Mouse (Mus musculus) gastrocnemius, adult 18-20 months (tissue): ENCODE results near the gene Xrcc3. TPM values are rescaled to one million over a fixed set of nuclear protein-coding genes. Genes with fewer than 3 reads are reported as not detected.

Source experiments
- DNase-seq: peaks from one replicate; pipeline ENCODE4 v3.0.0; 2021; ENCODE audit warnings: low spot score
- total RNA-seq, 2 experiments: library from RNA; stranded (reverse); gene quantifications; 2 replicates each; pipeline ENCODE4 v1.2.3; 2021

Gene Xrcc3
- total RNA-seq, 2 experiments from 2014 or later: 0.31 to 0.32 TPM

DNA sequence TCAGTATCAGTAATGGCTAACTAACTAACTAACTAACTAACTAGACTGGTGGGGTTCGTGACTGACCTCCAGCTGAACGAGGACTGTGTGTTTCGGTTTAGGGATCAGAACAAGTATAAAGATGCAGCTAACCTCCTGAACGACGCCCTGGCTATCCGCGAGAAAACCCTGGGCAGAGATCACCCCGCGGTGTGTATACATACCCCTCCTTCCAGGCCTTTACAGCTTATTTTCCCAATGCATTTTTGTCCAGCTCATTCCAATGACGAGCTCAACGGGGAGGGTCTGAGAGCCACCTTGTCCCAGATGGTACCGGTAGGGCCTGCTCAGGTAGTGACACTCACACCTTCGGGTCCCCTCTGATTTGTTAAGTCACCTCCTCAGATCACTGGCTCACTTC, 35.8 kb downstream of the Xrcc3 start:
- DNase-seq: no peak

DNA sequence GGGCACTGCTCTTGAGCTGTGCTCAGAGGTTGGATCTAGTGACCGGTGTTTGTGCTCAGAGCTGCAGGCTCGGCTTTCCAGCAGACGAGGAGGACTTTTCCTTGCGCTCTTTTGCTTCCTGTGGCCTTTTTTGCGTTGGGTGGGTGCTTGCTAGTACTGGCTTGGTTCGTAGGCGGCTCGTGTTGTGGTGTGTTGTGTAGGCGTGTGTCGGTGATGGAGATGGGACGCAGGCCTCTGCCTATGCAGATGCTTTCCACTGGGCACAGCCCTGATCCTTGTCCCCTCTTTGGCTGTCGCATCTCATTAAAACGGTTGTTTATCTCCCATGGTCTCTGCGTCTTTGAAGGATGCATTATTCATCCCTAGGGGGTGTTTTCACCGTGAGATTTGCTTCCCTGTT, 38.8 kb downstream of the Xrcc3 start:
- no peak for DNase-seq

- no peak for DNase-seq
Measured at GRCm38 (mm10) chr12:111774156-111774555, 39.5 kb downstream of the Xrcc3 start.

- DNase-seq: no peak
Measured at GRCm38 (mm10) chr12:111770651-111771050, 43.0 kb downstream of the Xrcc3 start.

DNA sequence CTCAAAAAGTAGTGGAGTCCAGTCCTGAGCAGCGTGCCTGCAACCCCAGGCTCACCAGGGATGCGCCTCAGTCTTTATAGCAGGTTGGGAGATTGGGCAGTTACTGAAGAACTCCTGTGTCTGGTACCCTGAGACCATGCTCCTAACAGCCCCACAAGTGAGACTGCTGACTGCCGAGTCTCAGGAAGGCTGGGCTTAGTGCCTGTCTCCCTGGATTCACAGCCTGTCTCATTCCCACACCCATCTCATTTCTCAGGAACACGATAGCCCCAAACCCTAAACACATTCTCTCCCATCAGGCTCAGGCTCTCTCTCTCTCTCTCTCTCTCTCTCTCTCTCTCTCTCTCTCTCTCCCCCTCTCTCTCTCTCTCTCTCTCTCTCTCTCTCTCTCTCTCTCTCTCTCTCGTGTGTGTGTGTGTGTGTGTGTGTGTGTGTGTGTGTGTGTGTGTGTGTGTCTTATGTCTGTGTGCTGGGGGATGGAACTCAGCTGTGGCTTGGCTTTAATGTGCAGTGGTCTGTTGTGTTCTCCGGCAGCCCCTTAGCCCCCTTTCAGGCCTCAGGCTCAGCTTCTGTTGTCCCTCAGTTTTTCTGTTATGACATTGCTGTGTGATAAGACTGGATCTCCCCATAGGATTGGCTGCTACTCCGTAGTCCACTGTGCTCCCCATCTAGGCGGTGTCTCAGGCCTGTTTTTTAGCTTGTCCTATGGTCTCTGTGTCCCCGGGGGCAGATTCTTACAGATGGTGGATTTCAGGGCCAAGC, 43.7 kb downstream of the Xrcc3 start:
- no peak for DNase-seq

DNA sequence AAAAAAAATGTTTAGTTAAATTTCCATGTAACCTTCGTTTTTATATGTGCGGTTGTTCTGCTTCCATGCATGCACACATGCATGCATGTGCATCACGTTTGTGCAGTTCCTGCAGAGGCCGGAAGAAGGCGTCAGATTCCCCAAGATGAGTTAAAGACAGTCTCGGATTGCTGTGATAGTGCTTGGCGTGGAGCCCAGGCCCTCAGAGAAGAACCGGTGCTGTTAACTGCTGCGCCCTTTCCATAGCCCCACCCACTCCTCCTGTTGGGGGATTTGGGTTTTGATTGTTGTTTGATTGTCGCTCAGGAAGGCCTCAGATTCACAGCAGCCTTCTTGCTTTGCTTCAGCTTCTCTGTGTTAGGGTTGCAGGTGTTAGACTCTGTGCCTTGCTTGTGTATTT, 44.4 kb downstream of the Xrcc3 start:
- peak; percentile 33 for DNase-seq

DNA sequence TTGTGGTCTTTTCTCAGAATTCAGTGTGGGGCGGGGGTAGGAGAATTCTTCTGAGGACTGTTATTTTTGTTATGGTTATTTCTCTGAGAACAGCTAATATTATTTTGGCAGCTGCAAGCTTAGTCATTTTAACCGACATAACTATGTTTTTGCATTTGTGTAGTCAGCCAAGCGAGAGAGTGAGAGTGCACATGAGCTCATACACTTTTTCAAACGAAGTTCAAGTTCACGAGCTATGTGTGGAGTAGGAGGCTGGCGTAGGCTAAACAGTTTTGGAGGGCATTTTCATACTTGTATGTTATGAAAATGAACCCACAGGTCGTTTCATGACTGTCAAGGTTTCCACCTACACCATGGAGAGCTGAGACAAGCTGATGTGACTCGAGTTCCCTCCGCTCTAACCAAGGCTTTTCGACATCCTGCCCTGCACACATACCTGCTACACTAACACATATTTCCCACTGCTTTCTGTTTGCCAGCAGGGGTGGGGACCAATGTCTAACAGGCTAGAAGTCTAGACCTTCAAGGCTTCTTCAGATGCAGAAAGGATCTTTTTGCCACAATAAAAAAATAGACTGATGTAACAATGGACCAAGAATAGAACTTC, 45.2 kb downstream of the Xrcc3 start:
- no peak for DNase-seq

- no peak for DNase-seq
Measured at GRCm38 (mm10) chr12:111766313-111767236, 47.1 kb downstream of the Xrcc3 start.

GRCm38 (mm10) chr12:111762620-111763280, 50.9 kb downstream of the Xrcc3 start:
- no peak for DNase-seq

GRCm38 (mm10) chr12:111760306-111760908, 53.3 kb downstream of the Xrcc3 start:
- DNase-seq: no peak

DNA sequence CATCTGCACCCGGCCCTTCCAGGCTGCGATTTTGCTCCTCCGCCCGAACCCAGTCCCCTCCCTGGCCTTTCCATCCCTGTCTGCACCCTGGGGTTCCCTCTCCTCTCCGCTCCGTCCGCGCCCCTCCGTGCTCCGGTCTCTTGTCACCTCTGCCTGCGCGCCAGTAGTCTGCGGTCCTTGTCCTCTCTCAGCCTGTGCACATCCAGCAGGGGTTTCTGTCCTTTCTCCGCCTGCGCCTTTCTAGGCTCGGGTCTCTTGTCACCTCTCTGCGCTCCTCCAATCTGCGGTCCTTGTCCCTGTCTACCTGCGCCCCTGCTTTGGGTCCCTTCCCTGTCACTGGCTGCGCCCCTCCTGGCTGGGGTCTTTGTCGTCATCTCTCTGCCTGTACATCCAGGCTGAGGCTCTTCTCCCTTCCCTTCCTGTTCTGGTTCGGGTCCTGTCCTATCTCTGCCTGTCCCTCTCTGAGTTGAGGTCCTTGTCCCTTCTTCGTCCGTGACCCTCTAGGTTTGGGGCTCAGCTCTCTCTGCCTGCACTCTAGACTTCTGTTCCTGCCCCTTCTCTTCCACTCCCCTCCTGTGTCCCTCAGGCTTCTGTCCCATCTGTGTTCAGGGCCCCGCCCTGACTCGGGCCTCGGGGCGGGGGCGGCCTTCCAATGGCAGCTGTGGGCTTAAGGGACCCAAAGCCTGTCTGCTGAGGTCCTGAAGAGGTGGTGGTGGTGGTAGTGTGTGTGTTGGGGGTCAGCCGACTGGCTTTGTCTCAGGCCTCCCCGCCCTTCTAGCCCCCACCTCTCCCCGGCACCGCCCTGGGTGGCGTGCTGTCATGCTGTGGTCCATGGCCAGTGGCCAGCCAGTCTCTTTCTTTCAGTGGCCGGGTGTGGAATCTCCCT, 54.3 kb downstream of the Xrcc3 start:
- DNase-seq: peak; percentile 72

DNA sequence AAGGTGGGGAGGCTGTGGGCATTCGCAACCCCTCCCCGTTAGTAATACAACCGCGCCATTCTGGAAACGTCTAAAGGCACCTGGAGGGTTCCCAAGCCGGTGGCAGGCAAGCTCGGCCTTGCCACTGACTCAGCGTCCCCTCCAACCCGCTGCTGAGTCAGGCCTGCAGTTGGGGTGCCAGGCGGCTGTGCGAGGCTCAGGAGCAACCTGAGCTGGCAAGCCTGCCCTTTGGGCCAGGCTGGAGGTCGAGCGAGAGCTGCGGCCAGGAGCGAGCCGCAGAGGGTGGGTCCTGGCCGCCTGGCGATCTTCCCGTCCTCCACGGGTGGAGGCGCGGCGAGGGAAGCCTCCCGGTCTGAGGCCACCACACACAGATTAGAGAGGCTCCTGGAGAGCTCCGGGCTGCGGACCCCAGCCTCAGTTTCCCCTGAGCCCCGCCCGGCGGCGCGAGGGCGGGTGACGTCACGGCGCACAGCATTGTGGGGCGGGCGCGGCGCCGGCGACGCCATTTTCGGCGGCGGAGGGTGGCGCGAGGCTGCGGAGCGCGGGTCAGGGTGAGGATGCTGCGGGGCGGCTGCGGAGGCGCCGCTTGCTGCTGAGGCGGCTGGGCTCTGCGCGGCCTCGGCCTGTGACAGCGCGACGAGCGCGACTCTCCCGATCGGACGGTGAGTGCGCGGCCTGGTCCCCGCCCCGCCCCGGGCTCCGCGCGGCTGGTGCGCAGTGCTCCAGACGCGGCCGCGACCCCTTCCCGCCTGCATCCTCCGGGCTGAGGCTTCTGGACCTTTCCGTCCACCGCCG, 55.1 kb downstream of the Xrcc3 start, which contains the start of gene Klc1:
Klc1 (plus strand) TSS at position 469 of the 795 bp plus-strand sequence.
- DNase-seq: peak; percentile 69

- no peak for DNase-seq
Measured at GRCm38 (mm10) chr12:111757561-111758325, 55.9 kb downstream of the Xrcc3 start.

GRCm38 (mm10) chr12:111756698-111757082, 57.0 kb downstream of the Xrcc3 start:
- no peak for DNase-seq

DNA sequence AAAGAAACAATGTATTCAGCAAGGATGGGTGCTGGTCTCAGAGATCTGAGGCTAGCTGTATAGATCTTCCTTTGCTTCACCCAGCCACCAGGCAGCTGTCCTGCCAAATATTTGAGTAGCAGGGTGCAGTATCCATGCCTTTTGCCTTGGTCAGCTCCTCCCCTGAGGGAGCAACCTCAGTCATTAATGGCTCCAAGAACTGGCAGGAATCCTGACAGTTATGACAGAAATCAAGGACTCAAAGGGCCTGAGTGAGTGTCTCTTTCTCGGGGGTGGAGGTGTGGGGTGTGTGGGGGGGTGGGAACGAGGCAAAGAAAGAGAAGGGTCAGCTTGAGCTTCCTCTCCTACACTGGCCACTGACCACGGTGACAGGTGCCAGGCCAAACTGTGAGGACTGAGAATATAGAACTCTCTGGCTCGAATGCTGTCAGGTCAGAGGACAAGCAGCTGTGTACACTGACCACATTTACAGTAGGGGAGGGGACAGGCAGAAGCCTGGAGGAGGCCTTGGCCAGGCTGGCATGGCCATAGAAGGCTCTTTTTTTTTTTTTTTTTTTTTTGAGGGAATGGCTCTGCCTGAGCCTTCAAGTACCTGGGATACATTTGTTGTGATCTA, 57.5 kb downstream of the Xrcc3 start:
- no peak for DNase-seq

GRCm38 (mm10) chr12:111755231-111755630, 58.4 kb downstream of the Xrcc3 start:
- DNase-seq: no peak

- DNase-seq: no peak
Measured at GRCm38 (mm10) chr12:111754710-111755109, 59.0 kb downstream of the Xrcc3 start.

DNA sequence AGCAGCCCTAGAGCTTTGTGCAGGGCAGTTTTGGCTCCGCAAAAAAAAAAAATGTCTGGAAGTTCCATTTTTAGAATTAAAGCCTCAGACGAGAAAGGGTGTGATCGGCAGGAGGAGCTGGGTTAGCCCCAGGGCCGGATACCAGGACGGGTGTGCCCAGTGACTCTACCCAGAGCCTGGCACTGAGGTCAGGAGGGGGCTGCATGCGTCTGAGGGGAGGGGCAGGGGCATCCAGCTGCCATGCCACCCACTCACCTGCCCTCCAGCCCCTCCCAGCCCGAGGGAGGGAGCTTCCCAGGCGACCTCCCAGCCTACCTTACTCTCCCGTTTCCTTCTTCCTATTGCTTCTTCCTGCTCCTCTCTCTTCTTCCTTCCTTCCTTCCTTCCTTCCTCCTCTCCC, 60.3 kb downstream of the Xrcc3 start:
- no peak for DNase-seq
